Mouse (Mus musculus) left cerebral cortex, adult 8-10 months (tissue): ENCODE data around the gene Cd6. TPM values are rescaled to one million over a fixed set of nuclear protein-coding genes. Genes with fewer than 3 reads are reported as not detected.
A peak's percentile ranks its signal among the peaks of the same experiment; 100 is the strongest.

Experiments
- DNase-seq, 2 experiments: peaks; one replicate each; pipeline ENCODE4 v3.0.0; 2022; ENCODE audit warnings: low spot score in 2 of 2
- total RNA-seq, 4 experiments: library from RNA; stranded (reverse); gene quantifications; 2 replicates each; pipeline ENCODE4 v1.2.4; 2022

The Cd6 gene
- total RNA-seq, 4 experiments from 2014 or later = 1.5 to 4.1 (median 2.2) TPM

GRCm38 (mm10) chr19:10839010-10839892, 9.4 kb upstream of the Cd6 start, which contains the start of gene Slc15a3:
TSS of gene Slc15a3 (plus strand) at chr19:10839727.
- no peak for DNase-seq

GRCm38 (mm10) chr19:10835671-10836070, 5.8 kb upstream of the Cd6 start:
- DNase-seq = no peak

DNA sequence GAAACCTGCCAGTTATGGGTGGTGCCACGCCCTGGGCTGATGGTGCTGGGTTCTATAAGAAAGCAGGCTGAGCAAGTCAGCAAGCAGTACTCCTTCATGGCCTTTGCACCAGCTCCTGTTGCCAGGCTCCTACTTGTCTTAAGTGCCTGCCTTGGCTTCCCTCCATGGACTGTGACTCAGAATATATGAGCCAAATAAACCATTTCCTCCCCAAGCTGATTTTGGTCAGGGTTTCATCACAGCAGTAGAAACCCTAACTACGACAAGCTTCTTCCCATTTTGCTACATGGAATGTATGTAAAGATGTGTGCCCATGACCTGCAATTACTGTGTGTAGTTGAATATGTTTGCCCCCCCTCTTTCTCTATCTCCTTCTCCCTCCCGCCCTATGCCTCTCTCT, 3.8 kb upstream of the Cd6 start:
- DNase-seq = no peak

DNA sequence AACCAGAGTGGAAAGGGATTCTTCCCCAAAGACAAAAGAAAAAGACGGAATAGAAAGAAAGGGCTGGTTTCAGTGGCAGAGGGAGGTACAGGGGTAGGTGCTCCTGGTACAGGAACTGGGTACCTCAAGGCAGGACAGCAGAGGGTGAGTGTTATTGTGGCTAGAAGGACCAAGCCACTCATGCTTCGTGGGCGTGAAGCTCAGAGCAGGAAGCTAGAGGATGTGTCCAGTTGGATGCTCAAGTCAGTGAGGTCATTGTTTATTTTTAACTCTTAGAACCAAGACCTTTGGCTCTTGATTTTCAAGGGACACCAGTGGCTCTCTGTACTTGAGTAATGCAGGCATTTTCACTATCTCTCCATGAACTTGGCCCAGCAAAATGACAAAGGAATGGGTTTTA, 2.2 kb upstream of the Cd6 start:
- DNase-seq = no peak

DNA sequence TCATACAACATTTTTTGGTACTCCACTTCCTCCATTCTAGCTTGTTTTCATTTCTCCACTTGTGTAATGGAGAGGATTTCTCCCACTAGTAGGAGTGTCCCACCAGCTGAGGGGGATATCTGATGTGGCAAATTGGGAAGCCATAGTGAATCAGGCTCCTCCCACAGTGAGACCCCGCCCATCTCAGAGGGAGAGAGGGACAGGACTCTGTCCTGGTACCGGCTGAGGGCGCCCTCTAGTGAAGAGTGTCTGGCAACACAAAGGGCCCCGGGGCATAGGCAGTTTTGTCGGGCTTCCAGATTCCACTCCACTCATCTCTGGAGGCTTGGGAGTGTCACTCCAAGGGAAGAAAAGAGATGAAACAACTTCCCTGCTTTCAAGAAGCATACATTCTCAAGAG, 1.6 kb upstream of the Cd6 start:
- DNase-seq = no peak

DNA sequence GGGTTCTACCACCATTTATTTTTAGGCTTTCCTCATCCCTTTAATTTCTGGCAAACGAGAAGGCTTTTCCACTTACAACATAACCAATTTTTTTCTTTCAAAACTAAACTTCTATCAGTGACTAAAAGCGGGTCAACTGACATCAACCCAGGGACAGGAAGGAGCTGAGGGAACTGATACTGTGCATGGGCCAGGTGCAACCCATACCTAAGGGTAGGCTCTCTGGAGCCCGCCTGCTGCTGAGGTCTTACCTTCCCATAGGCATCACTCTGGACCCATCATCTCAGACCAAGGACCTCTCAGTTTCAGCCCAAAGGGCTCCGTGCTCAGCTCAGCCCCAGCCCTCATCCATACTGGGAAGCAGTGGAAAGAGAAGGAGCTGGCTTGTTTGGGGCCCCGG, 1.5 kb downstream of the Cd6 start:
- no peak for DNase-seq

GRCm38 (mm10) chr19:10824061-10824460, 5.8 kb downstream of the Cd6 start:
- no peak for DNase-seq

DNA sequence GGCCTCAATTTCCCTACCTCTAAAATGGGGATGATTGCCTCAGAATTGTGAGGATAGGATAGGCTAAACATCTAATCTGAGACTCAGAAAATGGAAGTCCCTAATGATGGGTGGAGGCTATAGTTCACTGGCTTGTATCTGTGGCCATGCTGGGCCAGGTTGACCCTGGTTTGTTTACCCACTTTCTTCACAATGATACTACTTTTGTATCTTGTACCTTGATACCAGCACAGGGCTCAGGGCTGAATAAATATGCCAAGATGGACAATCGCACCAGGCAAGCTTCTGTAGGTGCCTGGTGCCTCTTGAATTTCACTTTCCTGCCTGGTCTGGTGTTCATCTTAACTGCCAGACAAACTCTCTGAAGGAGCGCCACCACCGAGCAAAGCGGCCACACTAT, 7.3 kb downstream of the Cd6 start:
- DNase-seq = no peak

DNA sequence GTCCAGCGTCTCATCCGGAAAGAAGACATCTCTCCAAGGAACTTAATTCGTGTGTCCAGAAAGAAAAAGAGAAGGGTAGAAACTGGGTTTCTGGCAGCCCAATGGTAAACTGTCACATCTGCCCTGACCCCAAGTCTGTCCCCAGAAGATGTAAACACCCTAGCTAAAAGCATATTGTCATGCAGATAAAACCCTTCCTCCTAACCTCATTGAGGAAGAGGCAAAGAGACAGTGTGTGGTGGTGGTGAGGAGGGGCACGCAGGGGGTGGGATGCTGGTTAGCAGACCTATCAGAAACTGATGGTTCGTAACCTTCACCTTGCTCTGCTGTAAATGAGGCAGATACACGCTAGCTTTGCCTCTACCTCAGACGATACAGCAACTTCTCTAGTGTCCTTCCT, 8.5 kb downstream of the Cd6 start:
- no peak for DNase-seq

DNA sequence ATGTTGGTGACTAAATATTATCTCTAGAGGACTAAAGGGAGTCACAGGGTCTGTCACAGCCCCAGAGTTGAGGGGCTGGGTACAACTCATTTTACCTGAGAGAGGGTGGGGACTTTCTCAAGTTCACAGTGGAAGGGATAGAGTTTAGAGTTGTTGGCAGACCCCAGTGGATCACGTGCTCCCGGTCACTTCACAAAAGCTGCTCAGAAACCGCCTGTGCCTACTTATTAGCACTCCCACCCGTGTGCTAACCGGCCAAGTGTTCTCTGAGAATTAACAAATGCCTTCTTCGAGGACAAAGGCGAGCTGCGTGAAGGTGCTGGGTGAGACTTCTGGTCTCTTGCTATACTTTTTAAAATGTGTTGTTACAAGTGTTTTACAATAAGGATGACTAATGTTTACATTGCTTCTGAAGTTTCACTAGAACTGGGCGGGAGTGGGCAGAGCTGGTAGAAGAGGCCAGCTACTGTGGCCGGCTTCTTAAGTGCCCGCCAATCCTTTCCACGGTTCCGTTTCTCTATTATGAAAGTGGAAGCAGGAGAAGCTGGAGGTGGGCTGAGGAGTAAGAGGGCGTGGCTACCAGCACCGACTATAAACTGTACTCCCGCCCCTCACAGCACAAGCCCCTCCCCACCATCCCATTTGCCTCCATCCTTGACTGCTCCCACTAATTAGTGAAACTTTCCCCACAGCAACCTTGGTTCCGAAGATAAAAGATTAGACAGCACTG, 11.5 kb downstream of the Cd6 start:
- DNase-seq = no peak

DNA sequence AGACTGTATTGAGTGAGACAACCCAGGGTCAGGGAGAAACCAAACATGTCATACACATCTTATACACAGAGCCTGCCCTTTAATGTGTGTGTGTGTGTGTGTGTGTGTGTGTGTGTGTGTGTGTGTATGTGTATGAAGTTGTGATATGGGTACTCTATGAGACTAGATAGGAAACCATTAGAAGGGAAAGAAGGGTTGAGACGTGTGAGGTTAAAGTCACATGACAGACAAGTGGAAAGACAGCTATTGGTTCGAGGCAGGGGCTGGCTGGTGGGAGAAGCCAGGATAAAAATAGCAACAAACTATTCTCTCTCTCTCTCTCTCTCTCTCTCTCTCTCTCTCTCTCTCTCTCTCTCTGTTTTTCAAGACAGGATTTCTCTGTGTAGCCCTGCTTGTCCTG, 13.4 kb downstream of the Cd6 start:
- DNase-seq = no peak

DNA sequence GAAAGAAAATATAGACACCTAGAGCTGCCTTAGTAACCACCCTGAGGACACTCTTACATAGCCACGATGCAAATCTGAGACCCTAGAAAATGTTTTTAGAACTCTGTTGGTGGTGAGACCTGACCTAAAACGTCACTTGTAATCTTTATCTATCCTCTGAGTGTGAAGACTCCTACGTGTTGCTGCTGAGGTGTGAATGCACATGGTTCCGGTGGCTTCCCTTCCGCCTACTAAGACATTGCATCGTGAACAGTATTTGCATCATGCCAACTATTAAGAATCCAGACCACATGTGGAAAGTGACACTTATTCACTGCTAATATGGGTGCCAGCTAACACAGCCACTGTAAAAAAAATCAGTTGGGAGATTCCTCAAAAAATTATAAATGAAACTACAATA, 14.0 kb downstream of the Cd6 start:
- DNase-seq = no peak

DNA sequence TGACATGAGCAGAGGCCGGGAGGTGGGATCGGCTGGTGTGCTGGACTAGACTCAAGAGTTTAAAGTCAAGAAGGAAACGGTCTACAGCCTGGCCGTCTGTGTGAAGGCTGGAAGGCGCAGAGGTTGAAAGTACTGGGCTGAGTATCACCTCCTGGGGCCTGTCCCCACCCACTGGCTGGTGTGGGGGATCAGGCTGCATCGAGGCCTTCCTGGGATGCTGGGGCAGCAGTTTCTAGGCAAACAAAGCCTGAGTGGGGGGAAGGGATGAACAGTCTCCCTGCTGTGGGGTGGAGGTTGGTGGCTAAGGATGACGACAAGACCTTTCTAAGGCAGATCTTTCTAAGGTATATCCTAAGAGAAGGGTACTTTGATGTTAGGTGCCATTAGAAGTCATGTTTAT, 16.0 kb downstream of the Cd6 start:
- DNase-seq = no peak

DNA sequence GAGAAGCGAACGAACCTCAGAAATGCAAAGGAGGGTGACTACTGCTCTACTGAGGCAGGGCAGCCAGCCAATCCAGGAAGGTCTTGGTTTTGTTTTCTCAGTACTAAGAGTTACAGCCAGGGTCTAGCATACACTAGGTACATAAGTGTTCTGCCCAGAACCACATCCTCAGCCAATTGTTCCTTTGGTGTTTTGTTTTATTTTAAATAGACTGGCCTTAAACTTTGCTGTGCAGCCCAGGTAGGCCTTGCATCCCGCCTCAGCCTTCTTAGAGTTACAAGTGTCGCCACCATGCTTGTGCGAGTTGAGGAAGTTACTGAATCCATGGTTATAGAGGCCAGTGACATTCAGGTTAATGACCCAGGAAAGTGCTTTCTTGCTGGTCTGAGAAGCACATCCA, 16.8 kb downstream of the Cd6 start:
- DNase-seq = no peak

DNA sequence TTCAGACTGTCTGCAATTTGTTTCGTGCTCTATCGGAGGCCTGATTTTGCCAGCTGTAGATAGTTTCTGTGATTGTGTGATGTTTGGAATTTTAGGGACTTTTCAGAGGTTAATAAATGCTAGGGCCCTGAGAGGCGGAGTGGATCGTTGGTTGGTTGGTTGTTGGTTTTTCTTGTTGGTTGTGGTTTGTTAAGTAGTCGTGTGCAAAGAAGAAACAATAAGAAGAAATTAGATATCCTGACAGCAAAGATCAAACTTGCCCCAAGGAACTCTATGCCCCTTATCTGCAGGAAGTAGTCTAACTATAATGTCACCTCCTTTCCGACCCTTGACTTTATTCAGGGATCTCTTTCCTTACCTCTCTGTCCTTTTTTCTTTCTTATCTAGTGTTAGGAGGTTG, 18.4 kb downstream of the Cd6 start:
- no peak for DNase-seq

GRCm38 (mm10) chr19:10810176-10810492, 19.7 kb downstream of the Cd6 start:
- DNase-seq = no peak

GRCm38 (mm10) chr19:10809428-10810175, 20.3 kb downstream of the Cd6 start:
- DNase-seq = peak; percentile 48 to 89

- no peak for DNase-seq
Observed at GRCm38 (mm10) chr19:10808524-10809233, 21.2 kb downstream of the Cd6 start.

GRCm38 (mm10) chr19:10805661-10806285, 24.1 kb downstream of the Cd6 start:
- no peak for DNase-seq

GRCm38 (mm10) chr19:10804850-10805660, 24.8 kb downstream of the Cd6 start:
- DNase-seq = no peak
